Mouse (Mus musculus): ENCODE measurements at regions not wholly inside any gene's neighbourhood (a gene's known extent, or its start where the extent isn't known, plus 50 kb on each side); places are given as distances from the start of the nearest gene placed in this dataset.

DNA sequence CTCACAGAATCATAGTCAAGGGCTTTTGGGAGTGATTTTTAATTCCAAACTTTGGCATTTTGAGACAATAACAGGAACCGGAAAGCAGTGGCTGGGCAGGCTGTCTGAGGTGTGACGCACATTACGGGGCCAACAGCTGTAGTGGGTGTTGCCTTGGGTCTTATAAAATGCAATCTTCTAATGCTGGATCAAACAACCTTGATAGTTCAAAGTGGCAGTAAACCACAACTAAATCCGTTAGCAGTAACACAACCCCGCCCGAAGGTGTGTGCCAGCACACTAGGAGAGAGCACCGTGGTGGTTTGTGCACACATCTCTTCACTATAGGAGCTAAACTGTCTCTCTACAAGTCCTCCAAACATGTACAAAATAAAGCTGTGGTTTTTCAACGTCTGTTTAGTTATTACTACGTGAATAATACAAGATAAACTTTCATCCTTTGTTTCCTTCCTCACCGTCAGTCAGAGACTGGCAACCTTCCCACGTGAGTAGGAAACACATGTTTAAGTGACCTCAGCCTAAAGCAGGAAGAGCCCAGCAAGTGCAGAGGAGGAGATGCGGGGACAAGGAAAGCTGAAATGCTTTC, 72.0 kb upstream of the Dph5 start:
- DNase-seq (ENCODE audit: low spot score in 2 of 2), result no peak

DNA sequence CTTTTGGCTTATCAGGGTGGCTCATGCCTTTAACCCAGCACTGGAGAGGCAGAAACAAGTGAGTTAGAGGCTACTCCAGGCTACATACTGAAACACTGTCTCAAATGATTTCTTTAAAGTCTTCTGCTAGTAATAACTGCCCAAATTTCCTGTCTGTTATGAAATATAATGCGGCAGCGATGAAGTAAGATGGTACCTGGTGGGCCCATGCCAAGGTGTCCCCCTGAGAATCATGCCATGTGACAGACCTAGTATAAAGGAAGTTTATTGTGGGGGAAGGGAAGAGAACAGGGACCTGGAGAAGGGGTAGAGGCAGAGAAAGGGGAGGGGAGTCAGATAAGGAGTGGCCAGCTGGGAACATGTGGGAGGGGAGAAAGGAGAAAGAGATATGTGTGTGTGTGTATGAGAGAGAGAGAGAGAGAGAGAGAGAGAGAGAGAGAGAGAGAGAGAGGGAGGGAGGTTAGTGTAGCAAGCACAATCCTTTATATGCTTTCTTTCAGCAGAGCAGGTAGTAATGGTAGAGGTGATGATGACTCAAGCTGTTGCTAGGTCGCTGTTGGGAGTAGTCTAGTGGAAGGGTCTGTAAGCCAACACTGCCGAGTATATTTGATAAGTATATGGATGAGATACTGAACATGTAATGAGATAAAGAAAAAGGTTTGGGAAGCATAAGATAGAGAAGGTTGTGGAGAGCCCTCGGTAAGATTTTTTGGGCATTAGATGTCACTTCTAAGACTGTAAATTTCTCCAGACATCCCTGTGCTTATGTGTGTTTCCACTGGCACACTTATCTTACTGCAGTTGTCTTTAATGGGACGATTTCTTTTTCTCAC, 71.1 kb upstream of the Dph5 start:
- DNase-seq (ENCODE audit: low spot score in 2 of 2), result no peak

DNA sequence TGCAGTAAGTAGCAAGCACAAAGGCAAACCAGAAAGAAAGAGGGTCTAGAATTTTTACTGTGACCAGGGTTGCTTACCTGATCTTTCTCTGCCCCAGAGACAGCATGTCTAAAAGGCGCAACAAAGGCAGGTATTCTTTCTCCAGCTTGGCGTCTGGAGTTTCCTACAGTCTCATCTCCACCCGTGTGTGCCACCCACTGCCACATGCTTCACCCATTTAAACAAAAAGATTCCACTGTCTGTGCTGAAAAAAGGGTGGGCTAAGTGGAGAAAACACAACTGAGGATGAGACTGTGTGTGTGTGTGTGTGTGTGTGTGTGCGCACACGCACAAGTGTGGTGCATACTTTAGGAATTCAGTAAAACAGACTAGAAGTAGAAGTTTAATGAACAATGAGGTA, 69.9 kb upstream of the Dph5 start:
- DNase-seq (ENCODE audit: low spot score in 2 of 2), result peak in 1 of 2 experiments; percentile 10

DNA sequence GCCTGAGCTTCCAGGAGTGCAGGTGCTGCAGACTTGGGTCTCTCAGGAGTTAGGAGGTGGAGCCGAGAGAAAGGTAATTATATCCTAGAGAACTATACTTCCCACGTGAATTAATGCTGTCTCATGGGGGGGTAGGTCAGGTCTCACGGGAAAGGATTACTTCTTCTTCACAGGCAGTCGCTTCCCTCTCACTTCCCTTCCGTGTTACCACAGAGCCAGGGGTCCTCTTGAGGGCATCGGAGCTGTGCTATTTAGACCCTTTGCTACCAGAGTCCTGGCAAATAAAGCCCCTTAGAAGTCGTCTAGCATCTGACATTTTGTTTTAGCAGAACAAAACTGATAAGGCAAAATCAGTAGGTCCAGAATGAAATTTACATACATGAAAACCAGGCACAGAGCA, 68.9 kb upstream of the Dph5 start:
- DNase-seq (ENCODE audit: low spot score in 2 of 2), result no peak

DNA sequence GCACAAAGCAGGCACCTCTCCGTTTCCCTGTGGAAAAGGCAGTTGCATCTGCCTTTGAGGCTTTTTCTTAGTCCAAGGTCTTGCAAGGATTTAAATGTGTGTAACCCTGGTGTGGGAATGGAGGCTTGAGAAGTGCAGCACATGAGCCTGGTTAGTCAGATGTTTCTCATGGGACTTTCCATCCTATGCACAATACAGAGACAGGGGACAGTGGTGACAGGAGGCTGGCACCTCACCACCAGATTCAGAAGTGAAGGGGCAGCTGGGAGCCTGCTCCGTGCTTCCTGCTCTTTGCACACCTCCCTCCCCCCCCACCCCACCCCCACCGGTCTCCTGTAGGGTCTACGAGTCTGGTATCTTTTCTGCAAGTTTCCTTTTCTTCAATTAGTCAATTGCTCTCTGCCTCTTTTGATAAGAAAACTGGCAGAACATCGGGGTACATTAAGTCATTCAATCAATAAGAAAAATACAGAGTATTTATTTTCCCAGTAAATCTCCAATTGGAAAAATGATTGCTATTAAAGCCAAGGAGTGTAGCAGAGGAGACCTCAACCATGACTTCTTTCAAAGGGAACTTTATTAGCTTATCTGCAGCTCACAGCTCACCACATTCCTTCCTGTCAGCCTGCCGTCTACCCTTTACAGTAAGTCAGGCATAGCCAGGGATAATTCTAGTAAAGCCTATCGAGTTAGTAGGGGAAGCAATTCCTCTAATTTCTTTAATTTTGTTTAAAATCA, 68.1 kb upstream of the Dph5 start:
- no peak for DNase-seq (ENCODE audit: low spot score in 2 of 2)

DNA sequence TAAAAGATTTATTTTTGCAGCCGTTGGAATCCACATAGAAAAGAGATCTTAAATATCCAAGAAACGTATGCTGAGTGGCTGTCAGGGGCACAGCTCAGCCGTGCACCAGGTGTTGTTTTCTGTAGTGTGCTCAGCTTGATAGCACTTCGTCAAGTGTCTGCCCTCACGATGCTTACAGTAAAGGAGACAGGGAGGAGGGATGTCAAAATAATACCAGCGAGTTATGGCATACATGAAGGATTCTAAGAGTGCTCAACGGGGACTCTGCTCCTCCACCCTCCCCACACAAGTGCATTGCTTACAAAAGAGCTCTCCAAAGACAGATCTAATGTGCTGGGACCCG, 67.5 kb upstream of the Dph5 start:
- no peak for DNase-seq (ENCODE audit: low spot score in 2 of 2)

DNA sequence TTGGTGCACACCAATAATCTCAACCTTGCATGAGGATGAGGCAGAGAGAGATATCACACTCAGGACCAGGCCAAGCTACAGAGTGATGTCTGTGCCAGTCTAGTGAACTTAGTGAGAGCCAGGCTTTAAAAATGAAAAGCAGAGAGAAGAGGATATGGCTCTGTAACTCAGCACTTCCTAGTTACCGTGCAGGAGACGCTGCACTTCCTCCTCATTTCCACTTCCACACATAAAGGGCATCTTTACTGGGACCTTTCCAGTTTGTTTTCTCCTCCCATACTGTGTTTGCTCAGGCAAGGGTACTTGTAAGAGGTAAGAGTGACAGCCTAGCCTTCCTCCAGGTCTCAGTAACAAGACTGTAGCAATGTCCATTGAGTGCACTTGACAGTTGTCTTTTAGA, 66.0 kb upstream of the Dph5 start:
- no peak for DNase-seq (ENCODE audit: low spot score in 2 of 2)

DNA sequence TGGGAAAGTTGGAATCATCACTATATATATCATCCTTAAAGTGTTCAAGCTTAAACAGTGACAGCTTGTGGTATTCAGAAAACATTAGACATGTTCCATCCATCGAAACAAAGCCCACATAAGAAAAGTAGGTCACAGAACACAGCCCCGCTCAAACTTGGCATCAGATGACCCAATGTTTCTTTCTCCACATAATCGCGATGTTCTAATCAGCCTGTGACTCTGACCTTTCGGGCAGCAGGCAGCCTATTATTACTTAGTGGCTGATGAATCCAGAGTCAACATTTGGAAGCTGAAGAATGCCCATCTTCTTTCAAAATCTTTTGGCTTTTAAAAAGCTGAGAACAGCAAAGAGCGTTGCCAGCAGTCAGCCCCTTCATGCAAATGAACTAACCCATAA, 65.1 kb upstream of the Dph5 start:
- no peak for DNase-seq (ENCODE audit: low spot score in 2 of 2)

DNA sequence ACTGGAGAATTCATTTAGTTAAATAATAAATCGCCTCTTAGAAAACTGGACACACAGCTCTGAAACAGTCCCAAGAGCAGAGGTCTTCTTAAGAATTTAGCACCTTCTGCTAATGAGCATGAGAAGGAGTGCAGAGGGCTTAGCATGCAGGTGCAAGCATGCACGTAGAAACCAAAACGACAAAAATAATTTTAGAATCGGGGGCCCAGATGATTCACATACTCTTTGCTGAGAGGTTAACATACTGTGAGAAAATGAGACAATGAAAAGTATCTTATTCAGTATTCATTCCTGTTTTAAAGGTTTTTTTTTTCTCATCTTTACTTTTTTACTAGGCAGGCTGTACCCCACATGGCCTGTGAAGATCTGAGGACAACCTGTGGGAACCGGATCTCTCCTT, 63.9 kb upstream of the Dph5 start:
- no peak for DNase-seq (ENCODE audit: low spot score in 2 of 2)

DNA sequence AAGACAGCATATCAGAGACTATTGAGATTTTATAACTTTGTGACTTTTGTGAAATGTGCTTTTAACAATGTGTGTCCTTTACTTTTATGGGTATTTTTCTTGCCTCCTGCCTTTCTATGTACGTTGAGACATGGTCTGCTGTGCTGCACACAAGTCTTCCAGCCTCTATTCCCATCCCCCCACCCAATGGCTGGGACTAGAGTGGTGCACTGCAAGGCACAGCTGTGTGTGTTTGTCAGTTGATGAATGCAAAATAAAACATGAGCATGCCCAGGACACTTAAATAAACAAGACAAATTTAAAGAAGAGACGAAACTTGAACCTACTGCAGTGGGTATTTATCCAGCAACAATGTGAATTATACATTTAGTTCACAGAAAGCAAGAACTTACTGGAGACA, 62.8 kb upstream of the Dph5 start:
- DNase-seq (ENCODE audit: low spot score in 2 of 2), result no peak

DNA sequence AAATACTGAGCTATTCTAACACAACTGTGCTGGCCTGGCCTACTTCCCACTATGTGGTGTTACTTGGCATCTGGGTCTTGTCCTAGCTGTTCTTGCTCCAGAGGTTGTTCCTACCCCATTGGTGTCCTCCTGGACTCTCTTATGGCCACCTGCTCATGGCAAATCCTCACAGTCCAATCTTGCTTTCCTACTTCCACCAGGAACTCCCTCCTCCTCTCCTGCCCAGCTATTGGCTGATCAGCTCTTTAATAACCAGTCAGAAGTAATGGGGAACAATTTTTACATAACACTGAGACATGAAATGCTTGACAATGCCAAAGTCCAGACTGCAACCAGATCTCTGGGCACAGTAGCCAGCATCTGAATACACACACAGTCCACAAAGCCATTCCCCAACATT, 52.3 kb upstream of the Dph5 start:
- DNase-seq (ENCODE audit: low spot score in 2 of 2), result no peak

DNA sequence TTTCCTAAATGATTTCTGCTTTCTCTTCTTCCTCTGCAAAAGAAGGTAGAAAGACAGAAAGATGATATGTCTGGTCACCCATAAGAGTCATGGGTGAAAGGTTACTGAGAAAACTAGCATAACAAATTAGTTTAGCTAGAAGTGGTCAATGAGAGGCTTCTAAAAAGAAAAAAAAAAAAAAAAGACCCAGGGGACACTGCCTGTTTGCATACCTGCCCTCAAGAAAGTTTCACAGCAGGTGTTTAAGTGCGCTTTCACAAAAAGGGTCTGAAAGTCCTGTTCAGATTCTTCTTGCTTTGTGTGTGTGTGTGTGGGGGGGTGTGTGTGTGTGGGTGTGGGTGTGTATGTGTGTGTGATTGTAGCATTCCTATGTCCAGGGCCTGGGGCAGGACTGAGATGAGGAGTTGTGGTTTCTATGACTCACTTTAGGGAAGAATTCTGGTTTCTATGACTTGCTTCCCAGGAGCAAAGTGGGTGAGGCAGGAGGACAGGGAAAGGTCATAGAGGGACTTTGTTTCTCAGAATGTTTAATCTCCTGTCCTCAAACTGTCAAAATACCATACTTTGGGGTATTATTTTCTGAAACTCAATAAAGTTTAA, 49.9 kb upstream of the Dph5 start:
- no peak for DNase-seq (ENCODE audit: low spot score in 2 of 2)

Data from left cerebral cortex, adult 18-20 months (tissue).